Mouse (Mus musculus) right cerebral cortex, postnatal 36 days (tissue): ENCODE results near the gene Tmem92.
"Not testable (repeated sequence)": the region's sequence is repeated elsewhere in the genome, so short reads cannot be mapped to it uniquely, and the experiment has no call there.

Experiments used
- DNase-seq, 2 experiments: peaks; one replicate each; pipeline ENCODE4 v3.0.0; 2022; ENCODE audit warnings: low spot score in 2 of 2, mixed read lengths in 1 of 2

The Tmem92 gene

DNA sequence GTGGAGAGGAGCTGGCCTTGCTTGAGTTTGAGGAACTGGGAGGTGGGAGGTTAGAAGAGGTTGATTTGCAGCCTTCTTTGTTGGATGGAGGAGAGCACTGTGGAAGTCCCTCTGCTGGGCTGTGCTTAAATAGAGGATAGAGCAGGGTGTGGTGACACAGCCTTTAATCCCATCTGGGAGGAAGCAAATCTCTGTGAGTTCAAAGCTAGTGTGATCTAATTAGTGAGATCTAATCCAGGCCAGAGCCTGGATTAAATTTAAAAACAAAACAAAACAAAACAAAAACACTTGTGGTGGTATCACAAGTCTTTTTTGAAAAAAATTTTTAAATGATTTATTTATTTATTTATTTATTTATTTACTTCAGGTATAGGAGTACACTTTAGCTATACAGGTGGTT lies at the start of gene Tmem92:
Gene Tmem92, minus strand, starts transcription at position 101 of the 400 bp plus-strand sequence.
- no peak for DNase-seq

- DNase-seq = no peak
Observed at GRCm38 (mm10) chr11:94828966-94829365, 46.5 kb upstream of the Tmem92 start.

DNA sequence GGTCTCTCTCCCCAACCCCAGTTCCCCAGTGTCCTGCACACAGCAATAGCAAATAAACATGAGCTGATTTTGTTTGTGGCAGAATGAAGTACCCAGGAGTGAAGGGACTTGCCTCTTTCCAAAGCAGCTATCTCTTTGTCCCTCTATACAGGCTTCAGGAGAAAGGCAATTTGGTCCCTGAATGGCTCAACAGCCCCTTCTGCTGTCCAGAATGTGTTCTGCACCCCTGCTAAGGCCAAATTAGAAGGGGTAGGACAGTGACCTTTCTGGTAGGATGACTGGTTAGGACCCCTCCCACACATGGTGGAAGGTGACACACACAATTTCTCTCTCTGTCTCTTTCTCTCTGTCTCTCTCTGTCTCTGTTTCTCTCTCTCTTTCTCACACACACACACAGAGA lies 36.9 kb upstream of the Tmem92 start:
- not testable (repeated sequence) for DNase-seq

DNA sequence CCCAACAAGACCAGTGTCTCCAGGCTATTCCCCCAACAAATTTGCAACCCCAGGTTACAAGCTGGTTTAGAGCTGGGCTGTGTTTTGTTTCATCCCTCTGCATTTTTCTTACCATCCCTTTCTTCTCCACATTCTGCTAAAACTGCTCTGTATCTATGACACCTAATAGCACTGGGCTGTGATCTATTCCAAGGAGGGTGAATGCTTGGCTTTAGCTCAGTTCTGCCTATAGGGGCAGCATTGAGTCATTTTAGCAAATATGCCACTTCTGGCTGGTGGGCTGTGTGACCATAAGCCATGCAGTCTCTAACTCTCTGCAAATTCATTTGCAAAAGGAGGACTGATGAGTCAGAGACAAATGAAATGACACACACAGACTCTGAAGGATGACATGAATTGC lies 36.4 kb upstream of the Tmem92 start:
- not testable (repeated sequence) for DNase-seq

GRCm38 (mm10) chr11:94811537-94811936 lies 29.0 kb upstream of the Tmem92 start:
- DNase-seq = not testable (repeated sequence)

GRCm38 (mm10) chr11:94791700-94792099 lies 9.2 kb upstream of the Tmem92 start:
- no peak for DNase-seq

DNA sequence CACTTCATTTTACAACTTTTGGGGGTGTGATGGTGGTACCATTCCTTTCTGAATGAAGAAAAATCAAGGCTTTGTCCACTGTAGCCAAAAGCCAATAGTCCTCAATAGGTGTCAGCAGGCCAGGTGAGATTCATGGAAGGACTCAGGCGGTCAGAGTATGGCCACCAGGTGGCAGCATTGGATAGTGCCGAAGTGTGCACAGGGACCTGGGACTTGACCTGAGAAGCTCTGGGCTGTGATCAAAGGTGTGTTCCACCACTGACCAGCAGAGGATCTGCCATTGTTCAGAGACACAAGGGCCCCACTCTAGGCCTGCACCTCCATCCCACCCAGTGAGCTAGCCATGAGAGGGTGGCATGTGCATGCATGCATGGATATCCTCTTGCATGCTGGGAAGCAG lies 2.7 kb upstream of the Tmem92 start:
- peak; percentile 8 to 30 for DNase-seq

- DNase-seq = no peak
Observed at GRCm38 (mm10) chr11:94774887-94775497, 7.5 kb downstream of the Tmem92 start.

DNA sequence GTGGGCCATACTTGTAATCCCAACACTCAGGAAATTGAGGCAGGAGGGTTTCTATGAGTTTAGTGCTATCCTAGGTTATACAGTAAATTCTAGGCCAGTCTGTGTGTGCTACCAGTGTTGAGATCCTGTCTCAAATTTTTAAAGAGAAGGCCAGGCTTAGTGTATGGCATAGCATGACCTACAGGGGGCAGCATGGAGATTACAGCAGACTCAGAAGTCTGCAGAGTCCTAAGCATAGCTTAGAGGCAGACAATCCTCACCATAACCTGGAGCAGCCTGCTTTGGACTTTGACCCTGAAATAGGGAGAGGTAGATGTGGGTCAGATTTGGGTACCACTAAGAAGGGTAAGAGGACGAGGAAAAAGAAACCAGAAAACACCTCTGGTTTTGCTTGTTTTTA lies 8.7 kb downstream of the Tmem92 start:
- DNase-seq = no peak

DNA sequence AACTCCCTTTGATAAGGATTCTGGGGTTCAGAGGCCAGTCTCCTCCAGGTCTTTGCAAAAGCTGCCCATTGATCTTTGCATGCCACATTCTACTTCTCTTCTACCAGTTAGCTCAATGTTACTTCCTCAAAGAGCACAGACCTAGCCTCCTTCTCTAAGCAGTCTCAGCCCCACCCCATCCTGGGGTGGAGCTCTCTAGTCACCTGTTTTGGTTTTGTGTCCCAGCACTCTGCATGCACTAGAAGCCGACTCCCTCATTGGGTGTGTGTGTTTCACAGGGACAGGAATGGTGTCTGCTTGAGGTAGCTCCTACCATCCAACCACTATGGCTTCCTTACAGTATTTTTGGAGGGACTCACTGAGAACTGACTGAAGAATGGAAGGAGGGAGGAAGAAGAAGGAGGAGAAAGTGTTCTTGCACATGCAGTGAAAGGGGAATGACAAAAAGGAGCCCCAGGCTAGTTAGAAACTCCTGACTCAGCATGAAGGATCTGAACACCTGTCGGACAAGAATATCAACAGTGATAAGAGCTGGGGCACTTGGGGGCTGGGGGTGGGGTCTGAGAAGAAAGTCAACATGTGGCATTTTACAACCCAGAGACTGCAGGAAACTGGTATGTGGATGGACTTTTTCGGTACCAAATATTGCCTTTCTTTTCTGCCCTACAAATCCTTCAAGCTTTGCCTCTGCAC lies 10.0 kb downstream of the Tmem92 start:
- no peak for DNase-seq

GRCm38 (mm10) chr11:94767241-94767640 lies 15.3 kb downstream of the Tmem92 start:
- DNase-seq = no peak

DNA sequence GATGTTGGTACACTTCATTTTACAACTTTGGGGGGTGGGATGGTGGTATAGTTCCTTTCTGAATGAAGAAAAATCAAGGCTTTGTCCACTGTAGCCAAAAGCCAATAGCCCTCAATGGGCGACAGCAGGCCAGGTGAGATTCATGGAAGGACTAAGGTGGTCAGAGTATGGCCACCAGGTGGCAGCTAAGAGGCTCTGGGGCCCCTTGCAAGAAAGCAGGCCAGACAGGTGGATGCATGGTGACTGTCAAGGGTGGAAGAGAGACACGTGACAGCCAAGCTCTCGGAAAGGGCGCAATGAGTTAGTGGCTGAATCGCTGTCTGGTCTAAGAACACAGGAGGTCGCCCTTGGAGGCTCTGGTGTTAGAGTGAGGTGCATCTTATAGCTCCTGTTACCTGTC lies 19.7 kb downstream of the Tmem92 start:
- no peak for DNase-seq

DNA sequence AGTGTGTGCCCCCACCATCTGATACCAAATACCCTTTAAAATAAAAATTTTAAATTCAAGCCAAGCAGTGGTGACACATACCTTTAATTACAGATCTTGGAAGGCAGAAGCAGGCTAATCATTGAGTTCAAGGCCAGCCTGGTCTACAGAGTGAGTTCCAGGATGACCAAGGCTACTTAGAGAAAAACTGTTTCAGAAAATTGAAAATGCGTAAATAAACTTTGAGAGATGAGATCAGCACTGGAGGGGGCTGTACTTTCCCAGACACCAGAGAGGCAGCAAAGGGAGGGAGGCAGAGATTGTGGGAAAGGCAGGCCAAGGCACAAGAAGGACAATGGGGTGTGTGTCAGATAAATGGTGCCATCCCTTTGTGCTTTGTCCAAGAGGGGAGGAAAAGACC lies 20.2 kb downstream of the Tmem92 start:
- DNase-seq = no peak

GRCm38 (mm10) chr11:94760799-94761198 lies 21.7 kb downstream of the Tmem92 start:
- no peak for DNase-seq

DNA sequence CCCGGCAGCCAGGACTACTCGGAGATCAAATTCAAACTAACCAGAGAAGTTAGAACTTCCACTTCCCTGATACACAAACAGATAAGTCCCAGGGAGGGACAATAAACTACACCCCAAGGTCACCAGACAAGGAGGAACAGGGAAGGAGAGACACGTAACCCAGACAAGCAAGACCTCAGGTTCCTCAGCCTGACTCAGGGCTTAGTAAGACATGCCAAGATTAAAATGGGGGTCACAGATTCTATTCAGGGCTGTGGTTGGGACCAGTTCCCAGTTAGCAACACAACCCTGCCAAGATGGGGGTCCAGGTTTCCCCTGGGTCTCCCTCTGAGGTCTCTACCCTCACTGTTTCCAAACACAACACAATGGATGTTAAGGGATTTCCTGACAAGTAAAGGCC lies 22.1 kb downstream of the Tmem92 start:
- DNase-seq = no peak

DNA sequence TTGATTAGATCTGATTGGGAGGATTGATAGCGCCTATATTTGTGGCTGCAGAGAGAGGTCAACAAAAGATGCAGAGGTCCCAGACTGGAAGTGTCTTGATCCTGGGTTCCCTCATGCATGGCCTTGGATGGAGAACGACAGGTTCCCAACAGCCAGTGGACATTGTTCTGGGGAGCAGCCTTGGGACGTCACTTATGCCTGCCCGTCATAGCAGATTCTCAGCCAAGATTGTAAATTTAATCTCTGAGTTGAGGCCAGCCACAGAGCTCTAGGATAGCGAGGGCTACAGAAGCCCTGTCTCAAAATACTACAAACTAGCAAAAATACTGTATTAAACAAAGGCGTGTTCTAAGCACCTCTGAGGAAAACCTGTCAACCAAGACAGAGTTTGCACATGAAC lies 22.6 kb downstream of the Tmem92 start:
- no peak for DNase-seq

GRCm38 (mm10) chr11:94752946-94753713 lies 29.4 kb downstream of the Tmem92 start:
- DNase-seq = no peak

DNA sequence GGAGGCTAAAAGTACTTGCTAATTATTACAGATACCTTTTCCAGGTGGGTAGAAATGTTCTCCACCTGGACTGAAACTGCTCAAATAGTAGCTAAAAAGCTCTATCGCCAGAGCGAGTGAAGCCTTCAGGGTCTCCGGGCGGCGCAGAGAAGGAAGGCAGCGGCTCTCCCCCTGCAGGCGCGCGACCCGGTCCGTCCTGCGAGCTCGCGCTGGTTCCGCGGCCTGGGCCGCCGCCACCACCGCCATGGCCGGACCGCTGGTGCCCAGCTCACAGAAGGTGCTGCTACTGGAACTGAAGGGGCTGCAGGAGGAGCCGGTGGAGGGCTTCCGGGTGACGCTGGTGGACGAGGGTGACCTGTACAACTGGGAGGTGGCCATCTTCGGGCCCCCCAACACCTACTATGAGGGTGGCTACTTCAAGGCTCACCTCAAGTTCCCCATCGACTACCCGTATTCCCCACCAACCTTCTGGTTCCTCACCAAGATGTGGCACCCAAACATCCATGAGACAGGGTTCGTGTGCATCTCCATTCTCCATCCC lies 40.7 kb downstream of the Tmem92 start, which contains the start of gene Cdc34b:
Gene Cdc34b, plus strand, starts transcription at position 51 of the 541 bp plus-strand sequence.
- no peak for DNase-seq

- DNase-seq = no peak
Observed at GRCm38 (mm10) chr11:94735746-94736145, 46.8 kb downstream of the Tmem92 start.

DNA sequence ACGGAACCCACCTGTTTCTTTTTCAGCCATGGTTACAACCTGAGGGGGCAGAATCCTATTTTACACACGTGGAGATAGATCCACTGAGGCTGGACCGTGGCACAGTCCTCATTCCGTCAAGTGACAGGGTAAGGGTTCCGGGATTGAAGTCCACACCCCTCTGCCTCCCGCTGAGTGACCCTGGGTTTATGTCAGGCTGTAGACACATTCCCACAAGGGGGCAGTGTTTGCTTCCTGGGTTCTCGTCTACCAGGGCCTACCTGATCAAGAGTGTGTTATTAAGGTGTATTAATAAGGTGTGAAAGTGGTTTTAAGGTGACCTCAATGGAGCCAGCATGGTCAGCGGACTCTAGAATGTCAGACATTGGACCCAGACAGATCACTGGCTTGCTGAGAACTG lies 49.7 kb downstream of the Tmem92 start:
- no peak for DNase-seq

- DNase-seq = peak in 1 of 2 experiments; percentile 11
Observed at GRCm38 (mm10) chr11:94731229-94731628, 51.3 kb downstream of the Tmem92 start.

- peak; percentile 11 to 12 for DNase-seq
Observed at GRCm38 (mm10) chr11:94730261-94730660, 52.2 kb downstream of the Tmem92 start.
